Mouse (Mus musculus) heart, postnatal 0 days (tissue): ENCODE data around the gene Rnf180.

Source experiments
- CTCF ChIP-seq: IDR thresholded peaks from 2 replicates; pipeline ENCODE4 v1.5.1; 2016; ENCODE audit warnings: antibody characterized with exemption, control low read depth, low read depth
- EP300 ChIP-seq: IDR thresholded peaks from 2 replicates; pipeline ENCODE4 v1.6.1; 2016; ENCODE audit warnings: antibody characterized with exemption, low read depth

- TF ChIP-seq CTCF (no peak), EP300 (no peak)
These were observed 193.9 kb downstream of the Rnf180 start for GRCm38 (mm10) chr13:105100705-105101104.
